Mouse (Mus musculus) adrenal gland, adult (tissue): ENCODE results near the gene Abcf3.

ENCODE experiments used
- DNase-seq, 2 experiments: peaks; one replicate each; pipeline ENCODE4 v3.0.0; 2022 to 2023; ENCODE audit warnings: low spot score in 1 of 2; ENCODE audit not compliant: inconsistent age in 2 of 2

The Abcf3 gene

GRCm38 (mm10) chr16:20539649-20540048, 8.7 kb upstream of the Abcf3 start:
- DNase-seq, result no peak

- DNase-seq, result peak in 1 of 2 experiments; percentile 55
These were observed 7.9 kb upstream of the Abcf3 start for GRCm38 (mm10) chr16:20540438-20540837.

- no peak for DNase-seq
These were observed 2.7 kb upstream of the Abcf3 start for GRCm38 (mm10) chr16:20545696-20546095.

GRCm38 (mm10) chr16:20547423-20547822, 954 bp upstream of the Abcf3 start:
- peak in 1 of 2 experiments; percentile 55 for DNase-seq

- no peak for DNase-seq
These were observed 784 bp downstream of the Abcf3 start for GRCm38 (mm10) chr16:20549161-20549560.

DNA sequence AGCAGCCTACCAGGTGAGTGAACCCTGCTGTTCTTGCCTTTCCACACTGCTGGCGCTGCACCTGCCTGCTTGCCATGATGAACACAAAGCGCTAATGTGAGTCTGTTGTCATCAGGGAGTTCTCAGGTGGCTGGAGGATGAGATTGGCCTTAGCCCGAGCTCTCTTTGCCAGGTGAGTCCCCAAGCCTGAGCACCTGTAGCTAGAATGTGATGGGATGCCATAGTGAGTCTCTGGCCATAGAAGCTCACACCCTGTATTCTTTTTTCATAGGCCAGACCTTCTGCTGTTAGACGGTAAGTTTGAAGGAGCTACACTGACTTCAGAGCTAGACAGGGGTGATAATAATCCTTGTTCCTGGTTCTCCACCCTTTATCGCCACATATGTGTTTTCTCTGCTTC, 3.3 kb downstream of the Abcf3 start:
- DNase-seq, result no peak

DNA sequence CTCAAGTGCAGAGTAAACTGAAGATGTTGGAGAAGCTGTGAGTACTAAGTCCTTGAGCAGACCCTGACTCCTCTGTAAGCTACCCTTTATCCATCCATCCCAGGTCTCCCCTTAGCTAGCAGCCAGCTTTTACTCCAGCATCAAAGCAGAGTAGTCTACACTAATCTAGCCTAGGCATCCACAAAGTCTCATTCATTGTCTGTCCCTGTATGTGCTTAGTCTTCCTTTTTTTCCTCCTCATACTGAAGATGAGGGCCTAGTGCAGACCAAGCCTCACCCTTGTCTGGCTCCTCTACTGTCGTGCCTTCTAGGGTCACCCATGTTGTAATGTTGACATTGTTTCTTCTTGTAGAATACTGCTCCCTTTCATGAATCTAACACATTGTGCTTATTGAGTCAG, 4.2 kb downstream of the Abcf3 start:
- DNase-seq, result no peak

GRCm38 (mm10) chr16:20555000-20555399, 6.6 kb downstream of the Abcf3 start:
- no peak for DNase-seq

- DNase-seq, result peak in 1 of 2 experiments; percentile 17
These were observed 9.0 kb downstream of the Abcf3 start for GRCm38 (mm10) chr16:20557381-20557780.

DNA sequence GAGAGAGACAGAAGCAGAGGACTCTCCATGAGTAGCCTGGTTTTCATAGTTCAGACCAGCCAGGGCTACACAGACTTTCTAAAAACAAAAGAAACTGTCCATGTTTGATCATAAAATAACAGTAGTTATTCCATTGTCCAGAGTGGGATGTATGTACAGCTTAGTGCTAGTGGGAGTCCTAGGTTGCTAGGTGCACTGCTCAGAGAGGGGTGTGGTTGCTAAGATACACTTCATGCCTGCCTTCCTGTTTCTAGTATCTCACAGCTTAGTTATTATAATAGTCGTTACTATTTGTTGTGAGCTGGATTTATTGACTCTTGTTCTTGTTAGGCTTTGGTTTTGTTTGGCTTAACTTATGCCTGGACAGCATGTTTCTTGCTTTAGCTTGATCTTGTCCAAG, 16.7 kb downstream of the Abcf3 start:
- peak in 1 of 2 experiments; percentile 15 for DNase-seq

GRCm38 (mm10) chr16:20589366-20589938, 41.1 kb downstream of the Abcf3 start, which contains the start of gene Vwa5b2:
TSS of gene Vwa5b2 (plus strand) at chr16:20589471.
- DNase-seq, result no peak

- peak; percentile 30 to 60 for DNase-seq
These were observed 41.7 kb downstream of the Abcf3 start for GRCm38 (mm10) chr16:20589939-20590679.

DNA sequence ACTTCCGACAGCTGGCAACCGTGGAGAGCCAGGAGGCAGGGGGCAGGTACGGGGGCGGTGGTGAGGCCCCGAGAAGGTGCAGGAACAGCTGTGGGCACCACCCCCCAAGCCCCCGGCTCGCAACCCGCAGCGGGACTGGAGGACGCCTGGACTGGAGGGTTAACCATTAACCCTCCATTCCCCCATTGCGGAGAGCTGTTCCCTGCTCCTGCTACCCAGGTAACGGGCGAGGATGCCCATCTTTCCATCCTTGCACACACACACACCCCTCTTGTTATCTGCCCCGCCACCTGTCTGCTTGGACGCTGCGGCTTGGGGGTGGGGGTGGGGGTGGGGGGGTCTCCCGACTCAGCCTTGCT, 42.3 kb downstream of the Abcf3 start:
- no peak for DNase-seq

GRCm38 (mm10) chr16:20591076-20591705, 42.8 kb downstream of the Abcf3 start:
- no peak for DNase-seq

DNA sequence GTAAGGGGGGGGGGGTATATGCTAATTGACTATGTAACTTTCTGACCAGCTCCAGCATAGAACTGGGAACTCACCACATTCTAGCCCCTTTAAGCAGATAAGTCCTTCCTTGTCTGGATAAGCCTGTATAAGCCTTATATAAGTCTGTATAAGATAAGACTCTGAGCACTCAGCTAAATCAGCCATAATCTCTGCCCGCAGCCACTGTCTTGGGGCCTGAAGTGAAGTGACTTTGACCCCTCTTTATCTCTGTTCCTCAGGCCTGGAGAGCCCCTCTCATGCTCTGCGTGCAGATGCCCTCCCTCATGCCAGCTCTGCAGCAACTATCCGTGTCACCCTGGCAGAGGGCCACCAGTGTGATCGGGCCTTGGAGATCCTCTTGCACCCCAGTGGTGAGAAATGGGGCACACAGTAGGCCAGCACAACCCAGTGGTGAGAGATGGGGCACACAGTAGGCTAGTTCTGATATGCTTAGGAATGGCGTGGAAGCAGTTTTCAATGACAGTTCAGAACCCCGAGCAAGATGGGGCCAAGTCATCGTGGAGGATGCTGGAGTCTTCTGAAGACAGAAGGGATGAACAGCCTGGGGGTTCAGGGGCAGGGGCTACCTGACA, 46.8 kb downstream of the Abcf3 start:
- no peak for DNase-seq

- DNase-seq, result no peak
These were observed 47.4 kb downstream of the Abcf3 start for GRCm38 (mm10) chr16:20595737-20596136.

DNA sequence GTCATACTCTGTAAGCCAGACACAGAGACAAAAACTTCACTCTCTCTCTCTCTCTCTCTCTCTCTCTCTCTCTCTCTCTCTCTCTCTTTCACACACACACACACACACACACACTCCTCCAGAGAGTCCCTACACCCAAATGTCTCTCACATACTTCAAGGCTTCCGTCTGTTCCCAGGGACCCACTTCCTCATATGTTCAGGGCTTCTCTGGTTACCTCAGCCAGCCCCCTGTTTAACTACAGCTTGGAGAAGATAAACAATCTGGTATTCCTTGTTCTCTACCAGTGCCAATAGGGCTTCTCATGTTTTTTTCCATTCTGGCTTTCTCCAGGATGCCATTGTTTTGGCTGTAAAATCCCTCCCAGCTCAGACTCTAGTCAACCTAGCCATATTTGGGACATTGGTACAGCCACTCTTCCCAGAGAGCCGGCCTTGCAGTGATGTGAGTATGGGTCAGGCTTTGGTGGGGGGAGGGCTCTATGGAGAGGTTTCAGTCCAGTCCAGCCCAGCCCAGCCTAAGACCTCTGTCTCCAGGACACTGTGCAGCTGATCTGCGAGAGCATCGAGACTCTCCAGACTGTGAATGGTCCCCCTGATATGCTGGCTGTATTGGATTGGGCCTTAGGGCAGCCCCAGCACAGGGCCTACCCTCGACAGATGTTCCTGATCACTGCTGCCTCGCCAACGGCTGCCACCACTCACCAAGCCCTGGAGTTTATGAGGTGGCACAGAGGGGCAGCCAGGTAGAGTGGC, 48.5 kb downstream of the Abcf3 start:
- DNase-seq, result no peak

- no peak for DNase-seq
These were observed 52.1 kb downstream of the Abcf3 start for GRCm38 (mm10) chr16:20600511-20600910.

- DNase-seq, result no peak
These were observed 56.3 kb downstream of the Abcf3 start for GRCm38 (mm10) chr16:20604705-20605104.

DNA sequence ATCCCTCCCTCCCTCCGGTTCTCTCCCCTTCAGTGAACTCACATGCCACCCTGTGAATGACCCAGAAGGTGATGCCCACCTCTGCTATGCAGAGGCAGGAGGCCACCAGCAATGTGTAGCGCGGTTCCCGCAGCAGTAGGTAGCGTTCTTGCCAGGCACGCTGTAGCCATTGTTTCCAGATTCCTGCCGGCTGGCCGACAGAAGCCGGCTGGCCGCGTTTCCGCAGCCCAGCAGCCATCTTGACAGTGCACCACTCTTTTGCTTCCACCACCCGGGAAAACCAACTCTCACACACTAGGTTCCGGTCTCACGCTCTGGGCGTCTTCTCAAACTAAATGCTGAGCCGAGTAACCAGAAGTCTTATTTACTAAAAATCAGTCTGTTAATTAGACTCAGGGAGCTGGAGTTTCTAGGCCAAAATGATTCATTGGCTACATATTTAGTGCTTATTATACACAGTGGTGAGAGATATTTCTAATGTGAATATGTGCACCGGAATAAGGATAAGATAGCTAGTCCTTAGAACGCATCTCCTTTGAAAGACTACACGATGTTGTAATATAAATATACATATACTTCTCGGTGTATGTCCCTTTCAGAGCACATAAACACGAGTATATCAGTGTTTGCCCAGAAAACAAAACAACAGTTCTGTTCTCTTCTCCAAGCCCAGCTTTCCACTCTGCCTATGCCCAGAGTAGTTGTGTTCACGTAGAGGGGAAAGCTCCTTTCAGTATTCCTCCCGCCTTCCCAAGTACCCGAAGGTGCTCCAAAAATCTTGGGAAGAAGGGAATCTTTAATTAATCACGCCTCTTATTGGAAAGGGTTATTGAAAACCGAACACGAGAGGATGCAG, 62.4 kb downstream of the Abcf3 start:
- DNase-seq, result peak; percentile 78 to 94
